Mouse (Mus musculus) layer of hippocampus, adult 8-10 months (tissue): Measurements from ENCODE around the gene Agfg1. TPM values are rescaled to one million over a fixed set of nuclear protein-coding genes. Genes with fewer than 3 reads are reported as not detected.
"Not testable (repeated sequence)": the region's sequence is repeated elsewhere in the genome, so short reads cannot be mapped to it uniquely, and the experiment has no call there.

ENCODE experiments used
- DNase-seq, 2 experiments: peaks; one replicate each; pipeline ENCODE4 v3.0.0; 2022; ENCODE audit warnings: low spot score in 2 of 2
- microRNA-seq, 2 experiments: library from miRNA; unstranded; fragments of <30 nt; microRNA quantifications; one replicate each; pipeline ENCODE4 v1.2.0; 2022
- total RNA-seq, 4 experiments: library from RNA; stranded (reverse); gene quantifications; 2 replicates each; pipeline ENCODE4 v1.2.4; 2022

Gene Agfg1
- total RNA-seq, 4 experiments from 2014 or later, result 61.6 to 70.6 (median 67.7) TPM

- DNase-seq, result no peak
Observed at GRCm38 (mm10) chr1:82901201-82901600, 61.9 kb downstream of the Agfg1 start.

GRCm38 (mm10) chr1:82905886-82906285, 66.6 kb downstream of the Agfg1 start:
- no peak for DNase-seq

DNA sequence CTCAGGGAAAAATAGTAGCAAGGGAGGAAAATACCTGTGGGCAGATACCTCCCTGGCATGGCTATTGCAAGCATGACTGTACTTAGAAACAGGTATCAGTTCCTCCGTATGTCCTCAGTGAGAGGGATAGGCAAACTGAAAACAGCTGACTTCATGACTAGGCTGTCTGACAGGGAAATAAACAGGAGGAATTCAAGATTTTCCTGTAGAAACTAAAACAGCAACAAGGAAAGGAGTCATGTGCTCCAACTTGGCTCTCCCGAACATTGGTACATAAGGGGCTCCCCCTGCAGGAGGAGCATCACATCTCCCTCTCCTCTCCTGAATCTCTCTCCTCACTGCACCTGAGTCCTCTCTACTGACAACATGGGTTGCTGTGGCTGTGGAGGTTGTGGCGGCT, 73.7 kb downstream of the Agfg1 start, which contains the start of gene A030005L19Rik:
Gene A030005L19Rik (plus strand): TSS at position 301 of the 400 bp plus-strand sequence.
- DNase-seq, result no peak

- not testable (repeated sequence) for DNase-seq
Observed at GRCm38 (mm10) chr1:82913434-82913833, 74.2 kb downstream of the Agfg1 start.

DNA sequence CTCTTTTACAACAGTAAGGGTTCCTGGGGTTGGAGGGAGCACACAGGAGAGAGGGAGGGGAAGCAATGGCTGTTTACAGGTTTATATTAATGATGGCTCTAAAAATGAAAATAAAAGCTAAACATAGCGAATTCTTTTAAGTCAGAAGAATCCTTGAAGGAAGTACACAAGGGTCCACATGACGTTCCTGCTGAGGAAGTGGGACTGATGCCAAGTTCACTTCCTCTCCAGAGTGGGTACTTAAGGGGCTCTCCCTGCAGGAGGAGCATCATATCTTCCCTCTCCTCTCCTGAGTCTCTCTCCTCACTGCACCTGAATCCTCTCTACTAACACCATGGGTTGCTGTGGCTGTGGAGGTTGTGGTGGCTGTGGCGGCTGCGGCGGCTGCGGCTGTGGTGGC, 85.4 kb downstream of the Agfg1 start, which contains the start of gene A030014E15Rik:
Gene A030014E15Rik (plus strand): TSS at position 268 of the 400 bp plus-strand sequence.
- no peak for DNase-seq

GRCm38 (mm10) chr1:82930558-82930957, 91.3 kb downstream of the Agfg1 start:
- DNase-seq, result not testable (repeated sequence)

GRCm38 (mm10) chr1:82931326-82931725, 92.0 kb downstream of the Agfg1 start, which contains the start of gene Gm6217:
Gm6217 (minus strand) TSS chr1:82931399.
- not testable (repeated sequence) for DNase-seq

DNA sequence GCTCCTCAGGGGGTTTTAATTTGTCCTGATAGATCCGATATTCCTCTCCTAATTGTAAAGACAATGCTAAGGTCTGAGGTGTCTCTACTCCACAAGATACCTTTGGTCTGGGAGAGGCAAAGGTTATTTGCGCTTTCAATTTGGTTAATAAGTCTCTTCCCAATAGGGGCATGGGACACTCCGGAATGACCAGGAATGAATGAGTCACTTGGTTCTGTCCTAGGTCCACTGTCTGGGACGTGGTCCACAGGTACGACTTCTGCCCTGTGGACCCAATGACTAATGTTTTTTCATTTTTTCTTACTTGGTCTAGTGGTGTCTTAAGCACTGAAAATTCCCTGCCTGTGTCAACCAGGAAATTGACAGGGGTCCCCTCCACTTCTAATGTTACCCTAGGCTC, 99.4 kb downstream of the Agfg1 start:
- no peak for DNase-seq

DNA sequence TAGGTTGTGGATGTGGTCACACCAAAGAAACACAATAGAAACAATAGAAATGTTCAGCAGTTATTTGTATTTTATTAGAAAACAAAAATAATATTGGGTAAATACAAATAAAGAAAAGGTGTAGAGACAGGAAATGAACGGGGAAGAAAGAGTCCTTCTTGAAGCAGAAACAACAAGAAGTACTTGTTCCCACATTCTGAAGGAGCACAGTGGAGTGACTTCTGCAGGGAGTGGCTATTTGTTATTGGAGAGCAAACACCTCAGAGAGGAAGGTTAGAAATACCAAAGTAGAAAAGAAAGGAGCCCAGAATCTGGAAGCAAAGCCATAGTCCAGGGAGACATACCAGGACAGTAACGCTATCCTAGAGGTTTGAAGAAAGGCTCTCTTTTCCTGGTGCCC, 103.2 kb downstream of the Agfg1 start:
- not testable (repeated sequence) for DNase-seq

- not testable (repeated sequence) for DNase-seq
Observed at GRCm38 (mm10) chr1:82943295-82943694, 104.0 kb downstream of the Agfg1 start, which contains the start of gene A030003K21Rik. A030003K21Rik (minus strand) TSS chr1:82943388.

DNA sequence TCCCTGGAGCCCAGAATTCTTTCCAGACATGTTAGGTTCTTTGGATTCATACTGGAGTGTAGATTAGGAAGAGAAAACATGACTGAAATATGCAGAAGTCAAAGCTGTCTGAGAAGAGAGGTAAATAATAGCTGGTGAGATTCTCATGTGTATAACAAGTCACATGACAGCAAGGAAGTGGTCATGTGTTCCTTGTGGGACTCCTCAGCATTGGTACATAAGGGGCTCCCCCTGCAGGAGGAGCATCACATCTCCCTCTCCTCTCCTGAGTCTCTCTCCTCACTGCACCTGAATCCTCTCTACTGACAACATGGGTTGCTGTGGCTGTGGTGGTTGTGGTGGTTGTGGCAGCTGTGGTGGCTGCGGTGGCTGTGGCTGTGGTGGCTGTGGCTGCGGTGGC, 106.7 kb downstream of the Agfg1 start:
- not testable (repeated sequence) for DNase-seq

- no peak for DNase-seq
Observed at GRCm38 (mm10) chr1:82948601-82949000, 109.3 kb downstream of the Agfg1 start.

Small RNA genes within 50 kb of the gene (microRNA-seq; reads per million reads assigned to microRNA genes)
- gene Gm22396, result 0 to 0.64 reads per million in 2 experiments

Other genes starting within 250 kb of the Agfg1 start
- gene Mff, start 114.6 kb upstream of the Agfg1 start, total RNA-seq, result 100 to 1,000 TPM; 236 to 287 (median 263) TPM
- gene Tm4sf20, start 71.0 kb upstream of the Agfg1 start, total RNA-seq, result not detected
- gene Gm47791, start 68.2 kb upstream of the Agfg1 start, total RNA-seq, result not detected
- gene A030005L19Rik, start 73.8 kb downstream of the Agfg1 start, total RNA-seq, result 1 to 10 TPM in 1 of 4 experiments, under 1 TPM in 1, not detected in 2; 0.70 to 1.6 TPM
- not detected for gene A030014E15Rik, start 85.4 kb downstream of the Agfg1 start, total RNA-seq
- gene Gm6217, start 91.9 kb downstream of the Agfg1 start, total RNA-seq, result not detected
- not detected for gene A030003K21Rik, start 103.9 kb downstream of the Agfg1 start, total RNA-seq
- not detected for gene Gm7544, start 116.5 kb downstream of the Agfg1 start, total RNA-seq
- not detected for gene Gm47955, start 120.8 kb downstream of the Agfg1 start, total RNA-seq
- gene Gm47959, start 161.1 kb downstream of the Agfg1 start, total RNA-seq, result not detected
- 1 to 10 TPM; 1.4 to 2.3 (median 1.6) TPM for gene Slc19a3, start 199.0 kb downstream of the Agfg1 start, total RNA-seq
- not detected for gene Krtap28-10, start 203.0 kb downstream of the Agfg1 start, total RNA-seq
- gene Gm47969, start 205.4 kb downstream of the Agfg1 start, total RNA-seq, result not detected
- gene A030005K14Rik, start 219.9 kb downstream of the Agfg1 start, total RNA-seq, result not detected
- gene Krtap28-13, start 221.4 kb downstream of the Agfg1 start, total RNA-seq, result under 1 TPM in 1 of 4 experiments, not detected in 3; 0.33 TPM